Mouse (Mus musculus) lung, adult 10 weeks (tissue): Measurements from ENCODE around the gene Bcl2l1. TPM values are rescaled to one million over a fixed set of nuclear protein-coding genes. Genes with fewer than 3 reads are reported as not detected.

Source experiments
- polyA plus RNA-seq: library from polyadenylated mRNA; stranded (reverse); fragments of 350-450 nt; fragmentation: Illumina TruSeq; extraction: RNeasy Lipid Tissue Mini Kit (QIAGEN cat#74804); gene quantifications from one replicate; pipeline ENCODE4 v1.2.3, GENCODE M21; 2014; ENCODE audit warnings: low read depth, low replicate concordance; ENCODE audit not compliant: insufficient read depth

Bcl2l1 gene
- 66.6 TPM for polyA plus RNA-seq

GRCm38 (mm10) chr2:152831019-152831878, at the start of gene Bcl2l1:
Gene Bcl2l1, minus strand, starts transcription at chr2:152831728.

GRCm38 (mm10) chr2:152847815-152848302, 16.3 kb upstream of the Bcl2l1 start, which contains the start of gene Tpx2:
Gene Tpx2, plus strand, starts transcription at chr2:152847964.

GRCm38 (mm10) chr2:152753944-152754711, 77.4 kb downstream of the Bcl2l1 start, which contains the start of gene Cox4i2:
Gene Cox4i2, plus strand, starts transcription at chr2:152754173.

GRCm38 (mm10) chr2:152736090-152736601, 95.4 kb downstream of the Bcl2l1 start, which contains the start of gene Id1:
Gene Id1, plus strand, starts transcription at chr2:152736251.

Other genes starting within 250 kb of the Bcl2l1 start
- gene Defb45, start 232.3 kb downstream of the Bcl2l1 start, polyA plus RNA-seq, result not detected
- not detected for gene Defb36, start 227.4 kb downstream of the Bcl2l1 start, polyA plus RNA-seq
- 2.9 TPM for gene Defb25, start 208.7 kb downstream of the Bcl2l1 start, polyA plus RNA-seq
- gene Rem1, start 204.8 kb downstream of the Bcl2l1 start, polyA plus RNA-seq, result 10.7 TPM
- gene H13, start 162.3 kb downstream of the Bcl2l1 start, polyA plus RNA-seq, result 64.5 TPM
- 6.4 TPM for gene Mcts2, start 144.7 kb downstream of the Bcl2l1 start, polyA plus RNA-seq
- gene Id1, start 95.5 kb downstream of the Bcl2l1 start, polyA plus RNA-seq, result 241 TPM
- 150 TPM for gene Cox4i2, start 77.6 kb downstream of the Bcl2l1 start, polyA plus RNA-seq
- gene Tpx2, start 16.2 kb upstream of the Bcl2l1 start, polyA plus RNA-seq, result 1.0 TPM
- gene Mylk2, start 79.6 kb upstream of the Bcl2l1 start, polyA plus RNA-seq, result 0.24 TPM
- 5.9 TPM for gene Foxs1, start 101.5 kb upstream of the Bcl2l1 start, polyA plus RNA-seq
- not detected for gene Dusp15, start 120.0 kb upstream of the Bcl2l1 start, polyA plus RNA-seq
- 2.7 TPM for gene Ttll9, start 130.8 kb upstream of the Bcl2l1 start, polyA plus RNA-seq
- gene Pdrg1, start 183.7 kb upstream of the Bcl2l1 start, polyA plus RNA-seq, result 90.4 TPM
- not detected for gene Xkr7, start 200.1 kb upstream of the Bcl2l1 start, polyA plus RNA-seq
- gene Ccm2l, start 234.2 kb upstream of the Bcl2l1 start, polyA plus RNA-seq, result 20.7 TPM